Mouse (Mus musculus) myocyte (in vitro differentiated cells): Measurements from ENCODE around the gene Dock4.

Source experiments
- MAX ChIP-seq: IDR thresholded peaks from one replicate; pipeline ENCODE4 v1.6.1; 2011; ENCODE audit warnings: low read depth, mild to moderate bottlenecking, control low read depth
- MYOG ChIP-seq, 3 experiments: IDR thresholded peaks; one replicate each; pipeline ENCODE4 v1.6.1; 2011; ENCODE audit warnings: control low read depth in 2 of 3, low read depth in 2 of 3, mild to moderate bottlenecking in 2 of 3; ENCODE audit not compliant: insufficient read length in 2 of 3, control insufficient read depth in 1 of 3, insufficient read depth in 1 of 3
- POLR2A ChIP-seq: IDR thresholded peaks from one replicate; pipeline ENCODE4 v1.6.1; 2011; ENCODE audit warnings: low read depth, mild to moderate bottlenecking, control low read depth, moderate library complexity; ENCODE audit not compliant: insufficient read length
- POLR2AphosphoS2 ChIP-seq: IDR thresholded peaks from one replicate; pipeline ENCODE4 v1.6.1; 2011; ENCODE audit warnings: low read depth, control low read depth; ENCODE audit not compliant: insufficient read length
- TCF12 ChIP-seq: IDR thresholded peaks from one replicate; pipeline ENCODE4 v1.6.1; 2011; ENCODE audit warnings: mild to moderate bottlenecking, control low read depth; ENCODE audit not compliant: poor library complexity, insufficient read depth, severe bottlenecking
- USF1 ChIP-seq: IDR thresholded peaks from one replicate; pipeline ENCODE4 v1.6.1; 2011; ENCODE audit warnings: low read depth, mild to moderate bottlenecking, control low read depth, moderate library complexity

DNA sequence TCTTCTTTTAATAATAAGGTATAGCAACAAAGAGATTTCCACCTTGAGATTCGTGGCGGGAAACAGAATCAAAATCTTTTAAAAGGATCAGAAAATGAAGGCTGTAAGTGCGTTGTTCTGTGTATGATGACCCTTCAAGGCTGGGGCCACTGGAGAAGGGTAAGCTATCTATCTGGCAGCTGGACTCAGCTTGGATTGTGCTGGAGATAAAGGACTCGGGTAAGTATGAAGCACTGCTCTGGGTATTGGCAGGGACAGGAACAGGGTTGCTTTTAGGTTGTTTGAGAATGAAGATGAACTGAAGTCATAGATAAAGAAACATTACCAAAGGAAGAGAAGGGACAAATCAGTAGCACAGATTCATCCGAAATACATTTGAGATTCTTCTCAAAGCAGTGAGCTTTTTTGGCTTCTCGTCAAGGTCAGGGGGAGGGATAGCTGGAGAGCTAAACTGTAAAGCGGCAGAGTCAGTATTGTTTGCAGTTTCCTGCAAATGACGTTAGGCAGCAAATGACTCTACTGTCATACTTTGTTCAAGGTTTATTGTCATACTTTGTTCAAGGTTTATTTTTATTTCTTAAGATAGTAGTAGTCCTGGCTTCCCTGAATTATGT, 30.3 kb upstream of the Dock4 start:
- TF ChIP-seq POLR2A (no peak), POLR2AphosphoS2 (no peak), USF1 (no peak), MAX (no peak), TCF12 (no peak), MYOG (IDR thresholded peaks at IDR 0.05; ENCODE audit: control insufficient read depth in 1 of 3, insufficient read depth in 1 of 3, insufficient read length in 2 of 3, low read depth in 2 of 3) (no peak)
